Mouse (Mus musculus): Measurements from ENCODE around the gene Olfr782. TPM values are rescaled to one million over a fixed set of nuclear protein-coding genes. Genes with fewer than 3 reads are reported as not detected.

Gene Olfr782
- not detected in 2 replicates for total RNA-seq (2023)

GRCm38 (mm10) chr10:129348550-129348949, at the start of gene Olfr782:
TSS of gene Olfr782 (plus strand) at chr10:129348850.

GRCm38 (mm10) chr10:129317817-129318216, 30.8 kb upstream of the Olfr782 start, which contains the start of gene Olfr780:
TSS of gene Olfr780 (plus strand) at chr10:129318117.

DNA sequence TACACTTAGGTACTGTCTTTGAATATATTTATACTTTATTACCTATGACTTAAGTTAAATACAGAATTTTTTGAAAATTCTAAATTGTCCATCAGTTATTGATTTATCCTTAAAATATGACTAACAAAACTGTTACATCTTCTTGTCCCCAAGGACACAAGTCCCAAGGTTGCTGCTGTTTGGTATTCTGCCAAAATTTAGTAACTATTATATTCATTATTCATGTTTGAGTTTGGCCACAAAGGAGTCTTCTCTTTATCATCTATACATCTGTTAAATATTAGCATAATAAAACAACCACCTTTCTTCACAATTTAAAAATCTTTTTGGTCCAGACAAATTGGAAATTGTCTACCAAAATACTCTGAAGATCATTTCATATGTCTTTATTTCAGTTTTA, 20.1 kb upstream of the Olfr782 start, which contains the start of gene Olfr781:
TSS of gene Olfr781 (plus strand) at position 301 of the 400 bp plus-strand sequence.

GRCm38 (mm10) chr10:129383783-129384182, 35.1 kb downstream of the Olfr782 start, which contains the start of gene Olfr784:
TSS of gene Olfr784 (plus strand) at chr10:129384083.

Other genes with a start within 250 kb of the Olfr782 start
- not detected in 2 replicates for gene Olfr768, start 249.5 kb upstream of the Olfr782 start, total RNA-seq (2023)
- not detected in 2 replicates for gene Olfr769, start 231.0 kb upstream of the Olfr782 start, total RNA-seq (2023)
- not detected in 2 replicates for gene Olfr770, start 209.9 kb upstream of the Olfr782 start, total RNA-seq (2023)
- not detected in 2 replicates for gene Olfr771, start 184.1 kb upstream of the Olfr782 start, total RNA-seq (2023)
- gene Olfr772, start 170.9 kb upstream of the Olfr782 start, total RNA-seq (2023): not detected in 2 replicates
- not detected in 2 replicates for gene Olfr773, start 161.4 kb upstream of the Olfr782 start, total RNA-seq (2023)
- not detected in 2 replicates for gene Olfr774, start 112.6 kb upstream of the Olfr782 start, total RNA-seq (2023)
- gene Olfr775, start 100.4 kb upstream of the Olfr782 start, total RNA-seq (2023): not detected in 2 replicates
- gene Olfr776, start 89.7 kb upstream of the Olfr782 start, total RNA-seq (2023): not detected in 2 replicates
- gene Olfr777, start 77.4 kb upstream of the Olfr782 start, total RNA-seq (2023): not detected in 2 replicates
- not detected in 2 replicates for gene Olfr780, start 30.7 kb upstream of the Olfr782 start, total RNA-seq (2023)
- gene Olfr781, start 20.0 kb upstream of the Olfr782 start, total RNA-seq (2023): not detected in 2 replicates
- gene Olfr784, start 35.2 kb downstream of the Olfr782 start, total RNA-seq (2023): 0.28 TPM in 1 of 2 replicates, not detected in the other
- gene Olfr785, start 56.6 kb downstream of the Olfr782 start, total RNA-seq (2023): not detected in 2 replicates
- gene Olfr786, start 78.5 kb downstream of the Olfr782 start, total RNA-seq (2023): not detected in 2 replicates
- not detected in 2 replicates for gene Olfr787, start 113.0 kb downstream of the Olfr782 start, total RNA-seq (2023)
- gene Olfr788, start 122.1 kb downstream of the Olfr782 start, total RNA-seq (2023): not detected in 2 replicates
- gene Olfr789, start 135.9 kb downstream of the Olfr782 start, total RNA-seq (2023): 0.09 TPM in 1 of 2 replicates, not detected in the other
- gene Olfr790, start 149.6 kb downstream of the Olfr782 start, total RNA-seq (2023): not detected in 2 replicates
- gene Olfr791, start 172.9 kb downstream of the Olfr782 start, total RNA-seq (2023): not detected in 2 replicates
- gene Olfr792, start 190.3 kb downstream of the Olfr782 start, total RNA-seq (2023): not detected in 2 replicates
- not detected in 2 replicates for gene Olfr794, start 218.8 kb downstream of the Olfr782 start, total RNA-seq (2023)